Mouse (Mus musculus): ENCODE results near the gene Srsf5.

DNA sequence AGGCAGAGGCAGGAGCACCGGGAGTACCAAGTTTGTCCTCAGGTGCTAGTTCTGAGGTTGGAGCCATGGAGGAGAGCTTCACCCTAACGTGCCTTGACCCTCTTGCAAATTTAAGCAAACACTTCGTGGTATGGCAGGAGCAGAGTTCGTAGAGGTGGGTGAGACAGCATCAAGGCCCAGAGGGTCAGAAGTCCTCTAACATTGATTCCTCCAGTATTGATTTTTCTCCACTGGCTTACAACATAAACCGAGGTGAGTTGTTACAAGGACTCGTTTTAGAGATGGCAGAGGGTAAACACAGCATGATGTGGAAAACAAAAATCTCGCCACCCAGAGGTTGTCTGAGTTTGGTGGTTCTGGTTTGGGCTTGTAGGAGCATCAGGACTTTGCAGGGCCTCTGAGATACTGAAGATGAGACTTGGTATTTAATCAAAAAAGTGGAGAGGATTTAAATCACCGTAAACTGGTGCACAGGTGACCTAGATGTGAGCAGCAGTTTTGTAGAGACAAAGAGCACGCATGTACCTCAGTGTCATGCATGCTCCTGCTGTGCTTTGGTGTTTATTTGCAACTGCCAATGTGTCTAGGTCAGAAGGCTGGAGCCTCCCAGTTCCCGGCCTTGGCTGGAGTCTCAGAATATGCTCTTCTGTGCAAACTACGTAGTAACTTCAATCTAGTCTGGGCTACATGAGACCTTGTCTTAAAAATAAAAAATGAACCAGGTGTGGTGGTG is 30.8 kb downstream of the Srsf5 start:
- no peak for TF ChIP-seq USF1 (IDR thresholded peaks at IDR 0.05; ENCODE audit: low read depth)
- no peak for TF ChIP-seq E2F4 (IDR thresholded peaks at IDR 0.05; ENCODE audit: insufficient read depth)
